Mouse (Mus musculus) E14TG2a.4 (cell line): Measurements from ENCODE around the gene Efemp2.

Experiments used
- CTCF ChIP-seq: conservative IDR thresholded peaks from 2 replicates; pipeline ENCODE4 v1.5.1; 2014; ENCODE audit warnings: low read length
- NANOG ChIP-seq: IDR thresholded peaks from 2 replicates; pipeline ENCODE4 v1.6.1; 2014; ENCODE audit warnings: borderline replicate concordance, low read length, mixed read lengths

DNA sequence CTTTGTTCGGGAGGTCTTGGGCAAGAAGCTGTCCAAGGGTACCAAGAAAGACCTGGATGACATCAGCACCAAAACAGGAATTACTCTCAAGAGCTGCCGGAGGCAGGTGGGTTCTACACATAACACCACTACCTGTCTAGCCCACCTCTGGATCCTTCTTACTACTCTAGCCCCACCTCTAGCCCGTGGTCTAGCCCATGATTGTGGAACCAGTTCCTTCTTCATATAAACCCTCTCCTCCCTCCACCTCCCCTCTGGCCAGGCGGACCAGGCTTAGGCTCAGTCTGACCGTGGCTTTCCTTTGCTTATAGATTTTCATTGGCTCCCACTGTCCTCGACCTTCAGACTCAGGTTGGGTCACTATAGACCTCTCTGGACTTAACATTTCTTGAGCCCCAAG, 12.3 kb upstream of the Efemp2 start:
- TF ChIP-seq CTCF (no peak), NANOG (no peak)
